Mouse (Mus musculus): ENCODE data around the gene Tinagl1. TPM values are rescaled to one million over a fixed set of nuclear protein-coding genes. Genes with fewer than 3 reads are reported as not detected.

Gene Tinagl1
- total and polyA plus RNA-seq, 3 experiments = 6.1 to 21.9 TPM; not detected in 1

DNA sequence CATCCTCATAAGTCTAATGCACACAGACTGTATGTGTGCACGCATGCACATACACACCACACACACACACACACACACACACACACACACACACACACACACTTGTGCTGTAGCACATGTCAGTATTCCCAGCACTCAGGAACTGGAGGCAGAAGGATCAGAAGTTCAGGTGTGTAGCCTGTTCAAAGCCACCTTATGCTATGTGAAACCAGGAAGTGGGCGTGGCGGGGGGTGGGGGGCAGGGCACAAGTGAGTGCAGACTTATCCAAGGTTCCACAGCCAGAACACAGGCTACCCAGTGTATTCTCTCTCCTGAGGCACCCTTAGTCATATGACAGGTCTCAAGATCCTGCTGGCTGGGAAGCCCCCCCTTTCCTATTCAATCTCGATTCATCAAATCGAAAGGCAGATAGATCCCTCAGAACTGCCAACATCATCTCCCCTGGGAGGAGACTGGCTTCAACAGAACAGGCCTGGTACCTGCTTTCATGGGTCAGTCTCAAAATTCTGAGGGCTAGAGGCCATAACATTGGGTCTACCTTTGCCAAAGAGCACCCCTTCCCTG, 1.3 kb upstream of the Tinagl1 start:
- H3K27ac ChIP-seq (ENCODE audit: control insufficient read depth, low read depth, low read length) = no peak overlapping the region
- DNase-seq (ENCODE audit: low read depth, low spot score) = peak; percentile 46
- H3K9me3 ChIP-seq (replicated peaks; ENCODE audit: insufficient read depth, low read length) = no peaks in the 10 kb centered on the region
- no peak overlapping the region for H3K9ac ChIP-seq (ENCODE audit: control insufficient read depth, low read depth, low read length, poor library complexity, severe bottlenecking)
- TF ChIP-seq POLR2A (IDR thresholded peaks at IDR 0.05; ENCODE audit: control insufficient read depth in 1 of 2, insufficient read depth in 1 of 2, low read depth in 1 of 2, low read length in 2 of 2, poor library complexity in 1 of 2) = no peak
- TF ChIP-seq ELF1 (IDR thresholded peaks at IDR 0.05; ENCODE audit: low read depth, low read length) = peak; percentile 87
- H3K27me3 ChIP-seq (ENCODE audit: control insufficient read depth in 1 of 2, insufficient read depth in 2 of 2, low read length in 2 of 2) = no peaks in the 10 kb centered on the region
- H3K4me3 ChIP-seq (ENCODE audit: control insufficient read depth in 1 of 2, insufficient read depth in 1 of 2, low read depth in 2 of 2, low read length in 2 of 2) = no peak overlapping the region
- peaks cover 6 to 48% of the 10 kb centered on the region in 2 experiments for H3K4me1 ChIP-seq (ENCODE audit: control insufficient read depth in 1 of 2, insufficient read depth in 2 of 2, low read length in 2 of 2)
- H3K79me2 ChIP-seq (ENCODE audit: control insufficient read depth, insufficient read depth, low read length, poor library complexity) = no peaks in the 10 kb centered on the region
- peaks cover 0 to 14% of the 10 kb centered on the region in 2 experiments; a peak in 2 of 4 replicates for H3K36me3 ChIP-seq (ENCODE audit: control insufficient read depth in 1 of 2, insufficient read depth in 2 of 2, low read length in 2 of 2)

DNA sequence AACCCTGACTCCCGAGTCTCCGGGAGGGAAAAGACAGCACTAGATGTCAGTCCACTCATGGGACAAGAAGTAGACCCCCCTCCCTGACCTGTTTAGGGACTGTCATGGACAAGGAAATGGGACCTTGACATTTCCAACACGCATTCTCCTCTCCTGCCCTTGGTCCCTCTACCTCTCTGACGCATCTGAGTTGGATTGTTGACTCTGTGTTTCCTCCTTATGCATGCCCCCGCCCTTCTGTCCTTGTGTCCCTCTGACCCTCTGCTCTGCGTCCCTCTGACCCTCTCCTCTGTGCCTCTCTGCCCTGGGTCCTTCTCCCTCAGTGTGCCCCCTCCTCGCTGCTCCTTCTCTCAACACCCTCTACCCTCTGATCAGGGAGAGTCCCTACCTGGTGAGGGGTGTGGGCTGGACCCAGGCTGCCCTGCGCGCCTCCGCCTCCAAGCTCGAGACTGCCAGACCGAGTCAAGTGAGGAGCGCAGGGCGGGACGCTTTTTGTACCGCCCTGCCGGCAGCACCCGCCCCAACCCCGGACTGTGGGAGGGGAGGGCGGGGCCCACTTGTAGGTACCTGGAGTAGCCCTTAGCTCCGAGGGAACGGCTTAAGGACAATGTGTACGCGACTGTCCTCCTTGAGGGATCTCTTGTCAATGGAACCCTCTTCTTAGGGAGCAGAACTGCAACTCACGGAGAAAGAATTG, 439 bp downstream of the Tinagl1 start:
- Histone ChIP-seq H3K27me3 (ENCODE audit: control insufficient read depth in 1 of 2, insufficient read depth in 2 of 2, low read length in 2 of 2) (no peaks in the 10 kb centered on the region), H3K27ac (ENCODE audit: control insufficient read depth, low read depth, low read length) (peak overlapping the region; percentile 42), H3K4me1 (ENCODE audit: control insufficient read depth in 1 of 2, insufficient read depth in 2 of 2, low read length in 2 of 2) (peaks cover 6 to 51% of the 10 kb centered on the region in 2 experiments), H3K9me3 (replicated peaks; ENCODE audit: insufficient read depth, low read length) (no peaks in the 10 kb centered on the region), H3K79me2 (ENCODE audit: control insufficient read depth, insufficient read depth, low read length, poor library complexity) (no peaks in the 10 kb centered on the region), H3K9ac (ENCODE audit: control insufficient read depth, low read depth, low read length, poor library complexity, severe bottlenecking) (peak overlapping the region; percentile 63), H3K4me3 (ENCODE audit: control insufficient read depth in 1 of 2, insufficient read depth in 1 of 2, low read depth in 2 of 2, low read length in 2 of 2) (peak overlapping the region; percentile 37 to 88), H3K36me3 (ENCODE audit: control insufficient read depth in 1 of 2, insufficient read depth in 2 of 2, low read length in 2 of 2) (peaks cover 0 to 14% of the 10 kb centered on the region in 2 experiments; a peak in 2 of 4 replicates)
- peak; percentile 81 for DNase-seq (ENCODE audit: low read depth, low spot score)
- TF ChIP-seq HCFC1 (IDR thresholded peaks at IDR 0.05; ENCODE audit: low read depth, low read length) (no peak), MAZ (IDR thresholded peaks at IDR 0.05; ENCODE audit: low read depth, low read length) (0 out of 2 replicates have a peak, but pooled peaks have one; percentile 32), ETS1 (IDR thresholded peaks at IDR 0.05; ENCODE audit: low read depth, low read length) (0 out of 2 replicates have a peak, but pooled peaks have one; percentile 10), POLR2AphosphoS2 (IDR thresholded peaks at IDR 0.05; ENCODE audit: low read length) (peak; percentile 33; the same call in 1 of the 2 replicates), ZC3H11A (IDR thresholded peaks at IDR 0.05; ENCODE audit: low read depth, low read length) (no peak), MEF2A (IDR thresholded peaks at IDR 0.05; ENCODE audit: extremely low read depth, insufficient replicate concordance, low read depth, low read length, poor library complexity, severe bottlenecking) (no peak), SMC3 (IDR thresholded peaks at IDR 0.05; ENCODE audit: low read depth, low read length) (no peak), ZMIZ1 (IDR thresholded peaks at IDR 0.05; ENCODE audit: low read depth, low read length) (no peak), ZNF384 (IDR thresholded peaks at IDR 0.05; ENCODE audit: low read depth, low read length) (no peak), NELFE (IDR thresholded peaks at IDR 0.05; ENCODE audit: low read depth, low read length) (peak; percentile 27; the same call in 1 of the 2 replicates), CTCF (IDR thresholded peaks at IDR 0.05 in 2 of 3, conservative IDR thresholded peaks at IDR 0.05 in 1 of 3; ENCODE audit: control insufficient read depth in 1 of 3, insufficient read depth in 1 of 3, low read depth in 2 of 3, low read length in 3 of 3, poor library complexity in 1 of 3, severe bottlenecking in 1 of 3) (no peak), KAT2A (conservative IDR thresholded peaks at IDR 0.05; ENCODE audit: low read depth, low read length) (no peak), ELF1 (IDR thresholded peaks at IDR 0.05; ENCODE audit: low read depth, low read length) (no peak), ZKSCAN1 (IDR thresholded peaks at IDR 0.05; ENCODE audit: low read depth, low read length) (no peak), POLR2AphosphoS5 (IDR thresholded peaks at IDR 0.05; ENCODE audit: borderline replicate concordance, low read depth, low read length) (no peak), NRF1 (IDR thresholded peaks at IDR 0.05; ENCODE audit: insufficient read depth, low read depth, low read length, poor library complexity, severe bottlenecking) (peak; percentile 54; the same call in 1 of the 2 replicates), EP300 (IDR thresholded peaks at IDR 0.05; ENCODE audit: low read depth in 1 of 2, low read length in 2 of 2) (no peak), POLR2A (IDR thresholded peaks at IDR 0.05; ENCODE audit: control insufficient read depth in 1 of 2, insufficient read depth in 1 of 2, low read depth in 1 of 2, low read length in 2 of 2, poor library complexity in 1 of 2) (peak; percentile 31 to 39; a peak in 1 of 4 replicates), MYC (IDR thresholded peaks at IDR 0.05; ENCODE audit: low read depth, low read length) (no peak), MXI1 (IDR thresholded peaks at IDR 0.05; ENCODE audit: low read depth, low read length) (no peak; the same call in 1 of the 2 replicates), JUND (IDR thresholded peaks at IDR 0.05; ENCODE audit: low read depth, low read length) (no peak), RCOR1 (IDR thresholded peaks at IDR 0.05; ENCODE audit: low read depth, low read length) (no peak), USF2 (IDR thresholded peaks at IDR 0.05; ENCODE audit: borderline replicate concordance in 1 of 2, insufficient read depth in 1 of 2, low read depth in 1 of 2, low read length in 2 of 2) (no peak), TCF12 (IDR thresholded peaks at IDR 0.05; ENCODE audit: low read depth, low read length) (no peak), SIN3A (IDR thresholded peaks at IDR 0.05; ENCODE audit: low read length) (0 out of 2 replicates have a peak, but pooled peaks have one; percentile 21), RAD21 (IDR thresholded peaks at IDR 0.05; ENCODE audit: low read depth, low read length) (no peak), MYB (IDR thresholded peaks at IDR 0.05; ENCODE audit: low read depth, low read length) (no peak), CHD1 (IDR thresholded peaks at IDR 0.05; ENCODE audit: low read depth, low read length) (no peak)

Measured in MEL (cell line).